Mouse (Mus musculus): ENCODE data around the gene Sh3pxd2a. TPM values are rescaled to one million over a fixed set of nuclear protein-coding genes. Genes with fewer than 3 reads are reported as not detected.
A peak's percentile ranks its signal among the peaks of the same experiment; 100 is the strongest.
"Not testable (repeated sequence)": the region's sequence is repeated elsewhere in the genome, so short reads cannot be mapped to it uniquely, and the experiment has no call there.

Sh3pxd2a gene
- total RNA-seq, 2 experiments from 2014 or later, result 1.3 to 1.4 TPM

DNA sequence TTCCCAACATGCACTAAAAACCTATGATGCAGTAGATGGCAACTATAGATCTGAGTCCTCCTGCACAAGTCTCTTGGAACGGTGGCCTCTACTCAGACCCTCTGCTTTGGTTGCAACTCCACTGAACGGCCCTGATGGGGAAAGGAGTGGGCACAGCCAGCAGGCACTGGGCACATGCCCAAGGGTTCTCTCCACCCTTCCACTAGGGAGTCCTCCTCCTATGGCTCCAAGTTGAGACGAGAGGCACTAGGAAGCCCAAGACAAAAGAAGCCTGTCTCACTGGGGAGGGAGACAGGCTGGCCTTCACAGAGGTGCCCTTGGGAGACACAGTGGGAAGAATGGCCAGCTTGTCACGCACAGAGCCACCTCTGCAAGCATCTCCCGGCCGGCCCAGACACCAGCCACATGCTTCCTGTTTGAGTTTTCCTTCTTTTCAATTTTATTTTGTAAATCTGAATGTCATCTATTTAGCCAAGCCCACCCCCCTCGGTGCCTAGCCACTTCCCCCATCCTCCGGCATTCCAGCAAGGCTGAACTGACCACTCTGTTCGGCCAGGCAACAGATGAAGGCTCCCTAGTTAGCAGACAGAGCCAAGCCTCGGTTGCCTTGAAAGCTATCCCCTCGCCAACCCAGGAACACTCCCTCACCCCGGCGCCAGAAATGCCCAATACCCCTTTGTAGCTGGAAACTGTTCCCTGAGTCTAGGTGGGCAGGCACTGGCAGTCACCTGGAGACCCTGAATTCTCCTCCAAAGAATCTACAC lies 49.9 kb downstream of the Sh3pxd2a start:
- ATAC-seq (ENCODE audit: poor library complexity, severe bottlenecking), result no peak

- no peak for ATAC-seq (ENCODE audit: poor library complexity, severe bottlenecking)
Measured at GRCm38 (mm10) chr19:47413458-47414005, 50.7 kb downstream of the Sh3pxd2a start.

DNA sequence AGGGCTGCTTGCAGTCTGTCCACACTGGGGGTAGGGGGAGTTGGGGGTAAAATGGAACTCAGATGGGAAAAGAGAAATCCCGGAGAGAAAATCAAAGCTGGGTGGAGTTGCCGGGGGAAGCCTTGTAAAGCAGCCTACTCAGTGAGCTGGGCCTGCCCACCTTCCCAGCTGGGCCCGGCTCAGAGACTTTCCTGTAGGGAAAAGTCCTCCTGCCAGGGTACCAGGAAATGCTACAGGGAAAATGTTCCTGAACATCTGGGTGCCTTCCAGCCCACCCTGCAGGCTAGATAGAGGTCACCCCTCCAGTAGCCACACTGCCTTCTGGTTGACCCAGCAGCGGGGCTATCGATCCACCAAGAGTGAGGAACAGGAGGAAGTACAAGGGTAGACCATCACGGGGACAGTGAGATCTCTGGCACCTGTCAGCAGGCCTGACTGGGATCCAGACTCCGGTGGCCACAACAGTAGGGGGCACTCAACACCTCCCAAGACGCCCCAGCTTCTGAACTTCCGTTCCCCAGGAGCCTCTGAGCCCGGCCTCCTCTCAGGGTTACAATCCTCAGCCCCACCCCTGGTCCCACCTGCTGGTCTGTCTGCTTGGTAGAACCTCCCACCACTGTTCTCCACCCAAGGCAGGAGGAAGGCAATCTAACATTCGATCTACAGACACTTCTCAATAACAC lies 51.5 kb downstream of the Sh3pxd2a start:
- no peak for ATAC-seq (ENCODE audit: poor library complexity, severe bottlenecking)

GRCm38 (mm10) chr19:47410301-47410700 lies 53.9 kb downstream of the Sh3pxd2a start:
- ATAC-seq (ENCODE audit: poor library complexity, severe bottlenecking), result no peak

DNA sequence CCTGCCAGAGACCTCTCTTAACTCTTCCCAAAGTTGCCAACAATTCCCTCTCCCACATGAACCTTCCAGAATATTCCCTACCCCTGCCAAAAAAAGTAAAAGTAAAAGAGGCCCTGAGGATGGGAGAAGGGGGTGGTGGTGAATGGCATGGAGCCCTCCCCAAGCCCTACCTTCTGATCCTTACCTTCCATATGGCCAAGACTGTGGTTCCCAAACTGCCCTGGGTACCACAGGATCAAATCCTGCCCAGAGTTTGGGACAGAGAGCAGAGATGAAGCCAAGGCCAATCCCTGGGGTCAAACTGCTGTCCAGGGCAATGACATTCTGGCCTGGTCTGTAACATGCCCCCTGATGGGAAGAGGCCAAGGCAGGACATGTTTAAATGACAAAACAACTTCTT lies 55.1 kb downstream of the Sh3pxd2a start:
- no peak for ATAC-seq (ENCODE audit: poor library complexity, severe bottlenecking)

- ATAC-seq (ENCODE audit: poor library complexity, severe bottlenecking), result no peak
Measured at GRCm38 (mm10) chr19:47408656-47409055, 55.5 kb downstream of the Sh3pxd2a start.

GRCm38 (mm10) chr19:47407332-47407731 lies 56.9 kb downstream of the Sh3pxd2a start:
- ATAC-seq (ENCODE audit: poor library complexity, severe bottlenecking), result no peak

- ATAC-seq (ENCODE audit: poor library complexity, severe bottlenecking), result no peak; the same call in 1 of the 2 replicates
Measured at GRCm38 (mm10) chr19:47406524-47406923, 57.7 kb downstream of the Sh3pxd2a start.

GRCm38 (mm10) chr19:47405548-47405947 lies 58.7 kb downstream of the Sh3pxd2a start:
- peak; percentile 51; the same call in 1 of the 2 replicates for ATAC-seq (ENCODE audit: poor library complexity, severe bottlenecking)

DNA sequence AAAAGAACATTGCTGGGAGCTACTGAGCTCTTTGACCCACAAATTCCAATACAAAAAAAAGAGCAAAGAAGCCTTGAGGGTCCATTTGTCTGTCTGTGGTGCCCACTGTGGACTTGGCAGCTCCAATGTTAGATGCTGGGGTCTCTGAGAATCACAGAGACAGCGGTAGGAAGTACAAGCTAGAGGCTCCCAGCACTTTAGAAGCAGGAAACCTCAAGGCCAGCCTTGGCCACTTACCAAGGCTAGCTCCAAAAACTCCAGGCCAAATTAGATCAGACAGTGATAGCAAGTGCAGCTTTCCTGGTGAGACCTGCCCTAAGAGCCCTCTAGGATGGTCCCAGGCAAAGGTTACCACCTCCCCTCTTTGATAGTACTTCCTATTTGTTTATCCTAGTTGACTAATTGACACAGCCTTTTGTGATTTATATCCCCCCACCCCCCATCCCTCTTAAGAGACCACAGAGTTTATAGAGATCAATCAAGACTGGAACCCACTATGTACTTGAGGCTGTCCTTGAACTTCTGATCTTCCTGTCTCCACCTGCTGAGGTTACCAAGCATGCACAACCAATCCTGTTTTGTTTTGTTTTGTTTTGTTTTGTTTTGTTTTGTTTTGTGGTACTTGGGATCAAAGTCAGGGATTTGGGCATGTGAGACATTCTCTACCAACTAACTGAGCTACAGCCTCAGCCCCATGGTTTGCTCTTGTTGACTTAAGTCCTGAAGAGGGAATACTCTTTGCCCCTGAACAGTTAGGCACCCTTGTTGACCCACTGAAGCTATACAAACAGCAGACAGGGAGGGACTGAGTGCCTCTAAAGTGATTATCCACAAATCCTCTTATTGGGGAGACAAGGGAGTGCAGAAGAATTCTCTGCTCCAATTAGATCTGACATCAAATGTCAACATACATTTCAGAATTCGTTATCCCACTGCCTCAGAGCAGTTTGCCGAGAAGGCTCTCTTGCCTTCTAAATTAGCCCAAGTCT lies 60.5 kb downstream of the Sh3pxd2a start:
- no peak for ATAC-seq (ENCODE audit: poor library complexity, severe bottlenecking)

DNA sequence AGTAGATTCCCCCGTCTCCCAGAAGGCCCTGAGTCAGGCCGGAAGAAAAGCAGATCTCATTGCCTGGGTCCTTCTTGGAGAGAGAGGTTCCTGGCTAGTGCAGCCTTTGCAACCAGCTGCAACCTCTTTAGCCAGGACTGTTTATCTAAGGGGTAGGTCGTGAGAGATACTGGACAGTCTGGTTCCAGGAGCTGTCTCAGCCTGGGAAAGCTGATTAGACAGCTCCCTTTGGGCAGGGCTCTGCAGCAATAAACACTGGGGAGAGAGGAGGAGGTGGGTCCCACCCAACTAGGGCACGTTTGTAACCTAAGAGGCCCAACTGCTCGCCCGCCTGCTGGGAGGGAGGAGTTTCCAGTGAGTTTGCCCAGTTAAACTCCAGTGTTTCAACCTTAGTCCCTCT lies 61.2 kb downstream of the Sh3pxd2a start:
- ATAC-seq (ENCODE audit: poor library complexity, severe bottlenecking), result peak; percentile 28; the same call in 1 of the 2 replicates

DNA sequence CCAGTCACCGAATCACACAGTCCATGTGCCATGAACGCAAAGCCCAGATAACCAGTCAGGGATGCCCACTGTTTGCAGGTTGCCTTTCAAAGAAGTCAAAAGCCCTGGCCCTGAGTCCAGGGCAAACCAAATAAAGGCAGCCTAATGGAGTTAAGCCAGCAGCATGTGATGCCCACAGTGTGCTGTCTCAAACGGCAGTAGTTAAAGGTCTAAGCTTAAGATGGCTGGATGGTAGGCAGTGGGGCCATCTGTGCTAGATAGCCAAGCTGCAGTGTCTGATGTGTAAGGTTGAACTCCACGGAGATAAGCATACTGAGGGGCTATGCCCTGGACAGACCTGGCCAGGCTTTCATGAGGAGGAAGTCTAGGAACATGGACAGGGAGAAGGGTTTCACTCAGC lies 61.7 kb downstream of the Sh3pxd2a start:
- no peak for ATAC-seq (ENCODE audit: poor library complexity, severe bottlenecking)

DNA sequence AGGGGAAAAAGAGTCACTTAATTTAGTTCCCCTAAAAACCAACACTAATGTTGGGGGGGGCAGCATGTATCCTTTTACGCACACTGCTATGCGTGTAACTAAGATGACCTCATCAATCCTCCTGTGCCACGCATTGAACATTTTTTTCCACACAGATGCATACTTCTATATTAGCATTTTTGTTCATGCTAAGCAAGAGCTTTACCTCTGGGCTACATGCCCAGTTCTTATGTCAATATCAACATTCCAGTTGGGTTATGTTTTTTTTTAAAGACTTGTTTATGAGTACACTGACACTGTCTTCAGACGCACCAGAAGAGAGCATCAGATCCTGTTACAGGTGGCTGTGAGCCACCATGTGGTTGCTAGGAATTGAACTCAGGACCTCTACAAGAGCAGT lies 64.5 kb downstream of the Sh3pxd2a start:
- ATAC-seq (ENCODE audit: poor library complexity, severe bottlenecking), result no peak

GRCm38 (mm10) chr19:47399029-47399428 lies 65.2 kb downstream of the Sh3pxd2a start:
- ATAC-seq (ENCODE audit: poor library complexity, severe bottlenecking), result peak; percentile 66; the same call in 1 of the 2 replicates

DNA sequence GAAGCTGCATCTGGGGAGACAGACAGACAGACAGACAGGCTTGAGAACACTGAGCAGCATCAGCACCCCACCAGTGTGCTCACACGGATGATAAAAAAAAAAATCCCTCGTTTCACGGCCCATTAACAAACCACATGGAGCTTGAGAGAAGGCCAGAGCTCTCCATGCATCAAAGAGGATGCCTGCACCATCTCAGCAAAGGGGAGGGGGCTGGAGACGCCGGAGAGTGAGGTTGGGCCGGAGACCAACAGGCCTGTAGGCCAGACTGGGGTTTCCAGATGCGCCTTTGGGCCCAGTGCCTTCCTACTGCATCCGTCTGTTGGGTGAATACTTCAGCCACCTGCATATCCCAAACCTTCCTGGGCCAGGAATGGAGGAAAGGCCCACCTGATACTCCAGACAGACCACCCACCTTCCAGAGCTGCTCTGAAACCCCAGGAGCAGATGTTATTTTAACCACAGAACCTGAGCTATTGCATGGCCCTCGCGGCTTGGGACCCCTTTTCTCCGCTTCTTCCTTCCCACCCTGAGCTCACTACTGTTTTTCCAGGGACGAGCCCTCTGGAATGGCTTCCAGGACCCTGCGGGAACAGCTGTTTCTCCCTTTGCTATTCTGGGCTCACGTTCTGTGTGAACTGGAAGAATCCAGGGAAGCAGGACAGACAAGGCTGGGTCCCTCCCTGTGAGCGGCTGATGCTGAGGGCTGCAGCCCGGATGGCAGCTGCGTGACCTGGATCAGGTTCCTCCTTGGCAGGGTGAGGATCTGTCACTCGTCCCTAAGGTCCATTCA lies 66.1 kb downstream of the Sh3pxd2a start:
- ATAC-seq (ENCODE audit: poor library complexity, severe bottlenecking), result no peak

GRCm38 (mm10) chr19:47395338-47395737 lies 68.9 kb downstream of the Sh3pxd2a start:
- no peak for ATAC-seq (ENCODE audit: poor library complexity, severe bottlenecking)

DNA sequence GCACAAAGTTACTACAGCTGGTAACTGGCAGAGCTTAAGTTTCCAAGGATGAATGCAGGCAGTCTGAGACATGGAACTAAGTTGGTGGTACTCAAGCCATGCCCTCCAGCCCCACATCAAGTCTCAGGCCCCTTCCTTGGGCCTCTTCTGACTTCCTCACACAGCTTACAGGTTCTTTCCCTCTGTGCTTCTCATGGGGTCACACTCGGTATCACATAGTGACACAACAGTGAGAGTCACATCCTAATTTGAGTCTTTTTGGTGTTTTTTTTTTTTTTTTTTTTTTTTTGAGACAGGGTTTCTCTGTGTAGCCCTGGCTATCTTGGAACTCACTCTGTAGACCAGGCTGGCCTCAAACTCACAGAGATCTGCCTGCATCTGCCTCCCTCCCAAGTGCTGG lies 69.4 kb downstream of the Sh3pxd2a start:
- not testable (repeated sequence) for ATAC-seq (ENCODE audit: poor library complexity, severe bottlenecking)

DNA sequence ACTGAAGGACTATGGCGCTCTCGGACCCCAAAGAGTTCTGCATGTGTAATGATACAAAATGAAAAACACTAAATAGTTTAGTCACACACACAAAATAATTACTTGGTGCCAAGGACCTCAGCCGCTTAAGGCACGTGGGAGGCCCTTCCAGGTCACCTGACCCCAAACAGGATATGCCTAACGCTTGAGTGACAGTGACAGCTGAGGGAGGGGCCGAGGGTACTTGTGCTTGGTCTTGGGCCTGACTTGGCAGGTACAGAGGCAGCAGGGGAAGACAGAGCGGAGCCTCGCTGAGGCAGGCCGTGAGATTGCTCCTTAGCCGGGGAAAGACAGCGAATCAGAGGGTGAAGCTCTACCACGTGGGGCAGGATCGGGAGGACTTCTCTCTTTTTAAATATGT lies 73.3 kb downstream of the Sh3pxd2a start:
- no peak for ATAC-seq (ENCODE audit: poor library complexity, severe bottlenecking)

DNA sequence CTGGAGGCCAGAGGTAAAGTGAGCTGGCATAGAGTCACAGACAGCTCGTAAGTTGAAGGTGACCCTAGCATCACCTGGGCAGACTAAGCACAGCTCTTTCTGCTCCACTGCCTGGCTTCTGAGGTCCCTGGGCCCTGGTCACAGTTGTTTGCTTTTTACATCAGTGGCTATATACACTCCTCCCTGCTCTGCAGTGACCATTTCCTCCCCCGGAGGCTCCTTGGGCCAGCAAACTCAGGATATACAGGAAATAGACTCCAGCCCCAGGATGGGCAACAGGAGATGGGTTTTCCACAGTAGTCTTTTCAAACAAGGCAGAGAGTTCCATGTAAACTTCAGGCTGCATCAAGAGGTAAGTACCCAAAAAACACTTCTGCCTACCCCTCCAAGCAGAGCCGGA lies 76.3 kb downstream of the Sh3pxd2a start:
- no peak for ATAC-seq (ENCODE audit: poor library complexity, severe bottlenecking)

DNA sequence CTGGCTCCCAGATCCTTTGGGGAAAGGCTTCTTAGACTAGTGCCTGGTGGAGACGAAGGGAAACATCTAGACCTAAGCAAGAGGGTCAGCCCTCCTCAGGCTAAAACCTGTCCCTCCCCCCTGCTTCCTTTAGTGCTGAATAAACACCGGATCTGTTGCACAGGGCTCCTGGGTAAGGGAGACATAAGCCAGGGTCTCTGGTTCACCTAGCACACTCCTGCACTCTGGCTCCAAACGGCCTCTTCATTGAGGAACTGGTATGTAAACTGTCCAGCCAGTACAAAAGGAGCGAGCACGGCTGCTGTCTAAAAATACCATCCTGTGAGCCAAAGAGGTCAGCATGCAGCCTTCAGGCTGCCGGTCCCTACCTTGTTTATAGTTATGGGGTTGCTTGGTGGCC lies 76.8 kb downstream of the Sh3pxd2a start:
- no peak for ATAC-seq (ENCODE audit: poor library complexity, severe bottlenecking)
